Mouse (Mus musculus) ES-E14 (cell line): Measurements from ENCODE around the gene Mpc1.

Experiments used
- CHD2 ChIP-seq: IDR thresholded peaks from 2 replicates; pipeline ENCODE4 v1.6.1; 2014; ENCODE audit warnings: mild to moderate bottlenecking, low read depth, low read length, inconsistent platforms
- HCFC1 ChIP-seq: IDR thresholded peaks from 2 replicates; pipeline ENCODE4 v1.6.1; 2012; ENCODE audit warnings: low read length, inconsistent platforms, borderline replicate concordance; ENCODE audit not compliant: insufficient read depth
- MAFK ChIP-seq: IDR thresholded peaks from 2 replicates; pipeline ENCODE4 v1.6.1; 2014; ENCODE audit warnings: mild to moderate bottlenecking, low read depth, low read length, inconsistent platforms; ENCODE audit not compliant: insufficient read depth
- ZC3H11A ChIP-seq: IDR thresholded peaks from 2 replicates; pipeline ENCODE4 v1.6.1; 2012; ENCODE audit warnings: low read depth, mild to moderate bottlenecking, inconsistent platforms, low read length, borderline replicate concordance

- TF ChIP-seq MAFK (no peak), HCFC1 (no peak), CHD2 (no peak), ZC3H11A (no peak)
Observed at GRCm38 (mm10) chr17:8254268-8254667, 28.4 kb upstream of the Mpc1 start.
